Mouse (Mus musculus): ENCODE data around the gene Zfp871.

DNA sequence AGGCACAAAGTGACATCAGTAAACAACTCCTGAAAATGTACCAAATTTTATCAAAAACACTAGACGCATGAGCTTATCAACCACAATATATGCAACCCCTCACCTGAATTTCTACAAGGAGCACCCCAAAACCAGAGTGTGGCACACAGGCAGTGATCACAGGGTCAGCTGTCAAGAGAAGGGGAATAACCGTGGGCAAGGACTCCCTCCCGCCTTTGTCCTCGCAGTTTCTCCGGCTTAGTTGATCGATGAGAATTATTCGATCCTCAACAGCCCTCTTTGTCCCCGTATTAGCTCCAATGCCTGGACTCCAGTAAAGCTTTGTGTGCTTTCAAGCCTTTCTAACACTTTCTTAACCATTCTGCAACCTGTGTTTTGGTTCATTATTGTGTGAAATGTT, 20.8 kb upstream of the Zfp871 start:
- TF ChIP-seq CTCF (conservative IDR thresholded peaks at IDR 0.05; ENCODE audit: low read length) (no peak), POU5F1 (IDR thresholded peaks at IDR 0.05; ENCODE audit: borderline replicate concordance, low read length) (no peak)

Measured in E14TG2a.4 (cell line).